In the genomic region with DNA sequence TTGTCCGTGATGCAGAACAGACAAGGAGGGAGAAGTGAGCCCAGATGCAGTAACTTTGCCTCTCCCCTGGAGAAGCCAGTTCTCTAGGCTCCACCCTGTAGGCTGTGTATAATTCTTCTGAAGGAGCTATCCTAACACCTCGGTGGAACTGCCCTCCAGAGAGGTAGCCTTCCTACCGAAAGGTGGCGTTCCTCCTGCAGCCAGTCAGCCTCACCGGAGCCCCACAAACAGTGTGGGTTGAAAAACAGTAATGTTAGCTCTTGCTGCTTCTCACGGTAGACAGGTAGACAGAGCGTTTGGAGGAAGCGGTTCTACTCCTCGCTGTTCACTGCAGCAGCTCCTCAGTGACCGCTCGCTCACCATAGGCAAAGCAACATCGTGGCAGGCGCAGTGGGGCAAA, we compare ENCODE assay signal across 10 mouse cellular contexts.
DNase-seq lines count a peak whose midpoint lies in the region; ATAC-seq and TF ChIP-seq lines count a peak whose summit lies in the region.
"Had no signal": no experiment of that assay in that cellular context is flagged by ENCODE, and none has a peak within 500 bp of the region (broad histone marks: within the 10 kb centered on the region; RNA-seq: fewer than 3 reads in every experiment).

No protein-coding gene starts in this region.

- H3K27me3 ChIP-seq in liver, adult 2 months (ENCODE audit: control insufficient read depth, insufficient read depth, low read length): no peaks in the 10 kb centered on the region
- H3K27me3 ChIP-seq in liver, embryonic 11.5 days (replicated peaks; ENCODE audit: control insufficient read depth, insufficient read depth, low read length): no peaks in the 10 kb centered on the region
- no peaks in the 10 kb centered on the region for H3K27me3 ChIP-seq in cerebellum, adult 2 months (ENCODE audit: control insufficient read depth, insufficient read depth, low read length)
- no peaks in the 10 kb centered on the region for H3K27me3 ChIP-seq in liver, postnatal 0 days (ENCODE audit: insufficient read depth, low read length)
- H3K27me3 ChIP-seq in midbrain, embryonic 11.5 days (ENCODE audit: control insufficient read depth, insufficient read depth, low read length): no peaks in the 10 kb centered on the region

- no peaks in the 10 kb centered on the region for H3K79me2 ChIP-seq in liver, adult 2 months (ENCODE audit: control insufficient read depth, insufficient read depth, low read length)

- H3K4me3 ChIP-seq in liver, adult 2 months (ENCODE audit: insufficient read depth, low read depth, low read length): no peak overlapping the region
- no peak overlapping the region for H3K4me3 ChIP-seq in liver, embryonic 11.5 days (ENCODE audit: low read depth, low read length)
- peak overlapping the region; percentile 53 for H3K4me3 ChIP-seq in cerebellum, adult 2 months (replicated peaks; ENCODE audit: insufficient read depth, low read depth, low read length)
- no peak overlapping the region for H3K4me3 ChIP-seq in liver, postnatal 0 days (ENCODE audit: low read depth, low read length)
- no peak overlapping the region for H3K4me3 ChIP-seq in midbrain, embryonic 11.5 days (ENCODE audit: low read depth, low read length)

- TF ChIP-seq EP300 in liver, postnatal 0 days (IDR thresholded peaks at IDR 0.05; ENCODE audit: low read depth): no peak

- no peak overlapping the region for H3K27ac ChIP-seq in liver, adult 2 months (replicated peaks; ENCODE audit: insufficient read depth, low read depth, low read length)
- no peak overlapping the region for H3K27ac ChIP-seq in liver, embryonic 11.5 days (ENCODE audit: low read depth, low read length)
- H3K27ac ChIP-seq in cerebellum, adult 2 months (ENCODE audit: insufficient read depth, low read length): peak overlapping the region; percentile 22
- H3K27ac ChIP-seq in liver, postnatal 0 days (ENCODE audit: low read depth): no peak overlapping the region
- H3K27ac ChIP-seq in midbrain, embryonic 11.5 days (ENCODE audit: low read depth, low read length): no peak overlapping the region

- no peak overlapping the region for H3K9ac ChIP-seq in liver, adult 2 months (ENCODE audit: low read depth, low read length)
- H3K9ac ChIP-seq in liver, embryonic 11.5 days (ENCODE audit: low read depth, low read length): no peak overlapping the region
- no peak overlapping the region for H3K9ac ChIP-seq in liver, postnatal 0 days (replicated peaks)
- no peak overlapping the region for H3K9ac ChIP-seq in midbrain, embryonic 11.5 days (ENCODE audit: low read length)

- H3K4me1 ChIP-seq in liver, adult 2 months (ENCODE audit: control insufficient read depth, insufficient read depth, low read length): no peaks in the 10 kb centered on the region
- H3K4me1 ChIP-seq in liver, embryonic 11.5 days (replicated peaks; ENCODE audit: control insufficient read depth, insufficient read depth, low read length): peaks cover 1% of the 10 kb centered on the region
- H3K4me1 ChIP-seq in cerebellum, adult 2 months (ENCODE audit: control insufficient read depth, insufficient read depth, low read length): peaks cover 22% of the 10 kb centered on the region
- no peaks in the 10 kb centered on the region for H3K4me1 ChIP-seq in liver, postnatal 0 days (ENCODE audit: insufficient read depth)
- peaks cover 34% of the 10 kb centered on the region for H3K4me1 ChIP-seq in midbrain, embryonic 11.5 days (ENCODE audit: control insufficient read depth, insufficient read depth, low read length)

- 75% methylated on average over 13 of the region's 13 CpGs for WGBS in liver, adult 2 months
- WGBS in liver, embryonic 11.5 days: 55% methylated on average over 13 of the region's 13 CpGs
- 10% methylated on average over 13 of the region's 13 CpGs for WGBS in cerebellum, adult 2 months
- WGBS in liver, postnatal 0 days (ENCODE audit: insufficient replicate concordance): 72% methylated on average over 13 of the region's 13 CpGs
- 72% methylated on average over 13 of the region's 13 CpGs for WGBS in midbrain, embryonic 11.5 days

- no peak for TF ChIP-seq POLR2A in liver, adult 2 months (IDR thresholded peaks at IDR 0.05; ENCODE audit: extremely low read depth, insufficient read depth, low read length)
- no peak for TF ChIP-seq POLR2A in cerebellum, adult 2 months (IDR thresholded peaks at IDR 0.05; ENCODE audit: borderline replicate concordance, insufficient read depth, low read length)

- DNase-seq in heart, adult 11 months: peak; percentile 77
- DNase-seq in heart, adult 18-20 months: no peak
- peak; percentile 11 for DNase-seq in liver, adult 2 months (ENCODE audit: extremely low read depth, low read depth, low spot score)
- DNase-seq in liver, embryonic 11.5 days (ENCODE audit: low spot score): no peak
- DNase-seq in cerebellum, adult 2 months: peak; percentile 77 to 78
- DNase-seq in liver, postnatal 0 days: no peak
- DNase-seq in midbrain, embryonic 11.5 days (ENCODE audit: low spot score, missing footprints): no peak
- DNase-seq in left cerebral cortex, postnatal 36 days (ENCODE audit: low spot score in 2 of 2): no peak
- DNase-seq: gastrocnemius, postnatal 25 days had no signal

- intact Hi-C loops in left cerebral cortex, postnatal 36 days (cut with DNase I): no loop called here

- no peak for ATAC-seq in liver, embryonic 11.5 days (replicated peaks; ENCODE audit: low FRiP score)
- no peak for ATAC-seq in liver, postnatal 0 days
- no peak for ATAC-seq in midbrain, embryonic 11.5 days (ENCODE audit: low FRiP score)
- ATAC-seq: inflammation-experienced regulatory T-cells, adult 6 months had no signal

- peak; percentile 28; the same call in 1 of the 2 replicates for TF ChIP-seq CTCF in liver, adult 2 months (IDR thresholded peaks at IDR 0.05; ENCODE audit: low read depth, low read length)
- peak; percentile 55; the same call in 1 of the 2 replicates for TF ChIP-seq CTCF in cerebellum, adult 2 months (IDR thresholded peaks at IDR 0.05; ENCODE audit: borderline replicate concordance, insufficient read depth, low read depth, low read length)
- 0 out of 2 replicates have a peak, but pooled peaks have one; percentile 13 for TF ChIP-seq CTCF in liver, postnatal 0 days (IDR thresholded peaks at IDR 0.05; ENCODE audit: low read depth)

- H3K9me3 ChIP-seq in liver, embryonic 11.5 days (ENCODE audit: control insufficient read depth, low read length): no peaks in the 10 kb centered on the region
- no peaks in the 10 kb centered on the region for H3K9me3 ChIP-seq in liver, postnatal 0 days (ENCODE audit: low read length)
- H3K9me3 ChIP-seq in midbrain, embryonic 11.5 days (ENCODE audit: control insufficient read depth, low read length): no peaks in the 10 kb centered on the region

- H3K36me3 ChIP-seq in liver, adult 2 months (ENCODE audit: control insufficient read depth, insufficient read depth, low read length): no peaks in the 10 kb centered on the region
- no peaks in the 10 kb centered on the region for H3K36me3 ChIP-seq in liver, embryonic 11.5 days (ENCODE audit: control insufficient read depth, insufficient read depth, low read length)
- no peaks in the 10 kb centered on the region for H3K36me3 ChIP-seq in liver, postnatal 0 days (replicated peaks; ENCODE audit: insufficient read depth, low read length)
- H3K36me3 ChIP-seq in midbrain, embryonic 11.5 days (ENCODE audit: control insufficient read depth, insufficient read depth, low read length): no peaks in the 10 kb centered on the region

- no peak overlapping the region for H3K4me2 ChIP-seq in liver, embryonic 11.5 days
- H3K4me2 ChIP-seq in liver, postnatal 0 days (ENCODE audit: low read depth, low read length): no peak overlapping the region
- no peak overlapping the region for H3K4me2 ChIP-seq in midbrain, embryonic 11.5 days

Comparison
In these comparisons a context has a peak if more than half of its experiments do, and no peak if none do; other contexts are left out.
1. DNase-seq: peak in heart, adult 11 months (single experiment), liver, adult 2 months (single experiment) and cerebellum, adult 2 months (2 of 2); none in heart, adult 18-20 months (0 of 2), liver, embryonic 11.5 days (single experiment), liver, postnatal 0 days (single experiment), midbrain, embryonic 11.5 days (single experiment) and left cerebral cortex, postnatal 36 days (0 of 2).
2. Peak in every context shown above with its lines, with median percentiles within 50 percentile points of each other: CTCF ChIP-seq.